Mouse (Mus musculus) left cerebral cortex, postnatal 25 days (tissue): Measurements from ENCODE around the gene Dnlz. TPM values are rescaled to one million over a fixed set of nuclear protein-coding genes. Genes with fewer than 3 reads are reported as not detected.
A peak's percentile ranks its signal among the peaks of the same experiment; 100 is the strongest.

ENCODE experiments used
- DNase-seq, 2 experiments: peaks; one replicate each; pipeline ENCODE4 v3.0.0; 2022; ENCODE audit warnings: low spot score in 2 of 2, mixed read lengths in 1 of 2
- intact Hi-C: fragments of 180-260 bp; cut with DNase I; formaldehyde crosslinking; loops from one replicate; pipeline ENCODE4 v1.15.1; 2025
- total RNA-seq, 2 experiments: library from RNA; stranded (reverse); gene quantifications; 2 replicates each; pipeline ENCODE4 v1.2.3; 2021

The Dnlz gene
- total RNA-seq, 2 experiments from 2014 or later: 28.0 to 28.4 TPM

GRCm38 (mm10) chr2:26359983-26360382 lies 8.1 kb upstream of the Dnlz start:
- intact Hi-C loops: no loop called here
- no peak for DNase-seq

- intact Hi-C loops: no loop called here
- no peak for DNase-seq
Observed at GRCm38 (mm10) chr2:26358667-26359320, 6.9 kb upstream of the Dnlz start.

GRCm38 (mm10) chr2:26357484-26357883 lies 5.6 kb upstream of the Dnlz start:
- no peak for DNase-seq
- intact Hi-C loops: no loop called here

GRCm38 (mm10) chr2:26356678-26357077 lies 4.8 kb upstream of the Dnlz start:
- intact Hi-C loops: no loop called here
- DNase-seq: no peak

GRCm38 (mm10) chr2:26356231-26356630 lies 4.3 kb upstream of the Dnlz start:
- intact Hi-C loops: no loop called here
- DNase-seq: no peak

GRCm38 (mm10) chr2:26354401-26354800 lies 2.5 kb upstream of the Dnlz start:
- no peak for DNase-seq
- intact Hi-C loops: no loop called here

- no peak for DNase-seq
- intact Hi-C loops: loop anchor here (2.0 kb wide), 1 partner anchor 53 kb away; no protein-coding TSS in a partner anchor
Observed at GRCm38 (mm10) chr2:26353066-26353980, 1.4 kb upstream of the Dnlz start.

- peak in 1 of 2 experiments; percentile 54 for DNase-seq
- intact Hi-C loops: loop anchor here (1.0 to 2.0 kb wide), 2 partner anchors 27 to 52 kb away; no protein-coding TSS in a partner anchor
Observed at GRCm38 (mm10) chr2:26352291-26352910, 491 bp upstream of the Dnlz start.

- intact Hi-C loops: no loop called here
- DNase-seq: no peak
Observed at GRCm38 (mm10) chr2:26348241-26348640, 3.7 kb downstream of the Dnlz start.

GRCm38 (mm10) chr2:26342609-26343490 lies 9.1 kb downstream of the Dnlz start:
- no peak for DNase-seq
- intact Hi-C loops: no loop called here

GRCm38 (mm10) chr2:26342044-26342443 lies 9.9 kb downstream of the Dnlz start:
- DNase-seq: peak; percentile 82 to 88
- intact Hi-C loops: no loop called here

GRCm38 (mm10) chr2:26341510-26341981 lies 10.4 kb downstream of the Dnlz start:
- DNase-seq: peak; percentile 36 to 82
- intact Hi-C loops: no loop called here

GRCm38 (mm10) chr2:26339204-26339551 lies 12.7 kb downstream of the Dnlz start:
- DNase-seq: no peak
- intact Hi-C loops: no loop called here

- intact Hi-C loops: no loop called here
- DNase-seq: no peak
Observed at GRCm38 (mm10) chr2:26338302-26339203, 13.4 kb downstream of the Dnlz start.

- intact Hi-C loops: no loop called here
- peak in 1 of 2 experiments; percentile 30 for DNase-seq
Observed at GRCm38 (mm10) chr2:26330702-26331101, 21.2 kb downstream of the Dnlz start.

- intact Hi-C loops: no loop called here
- no peak for DNase-seq
Observed at GRCm38 (mm10) chr2:26330056-26330468, 21.8 kb downstream of the Dnlz start.

- intact Hi-C loops: loop anchor here (5.0 to 10.0 kb wide), 2 partner anchors 113 to 235 kb away; no protein-coding TSS in a partner anchor
Observed at GRCm38 (mm10) chr2:26329402-26329801, 22.5 kb downstream of the Dnlz start.

GRCm38 (mm10) chr2:26327852-26328251 lies 24.1 kb downstream of the Dnlz start:
- no peak for DNase-seq
- intact Hi-C loops: loop anchor here (5.0 to 10.0 kb wide), 2 partner anchors 114 to 237 kb away; no protein-coding TSS in a partner anchor

More at GRCm38 (mm10) chr2:26329402-26329801, 22.5 kb downstream of the Dnlz start:
- peak in 1 of 2 experiments; percentile 54 for DNase-seq
